Mouse (Mus musculus): ENCODE measurements around the gene Mrps34. TPM values are rescaled to one million over a fixed set of nuclear protein-coding genes. Genes with fewer than 3 reads are reported as not detected.

Mrps34 gene
- polyA plus RNA-seq (2017; shearing (Covaris generic)), result 100 to 1,000 TPM in 1 of 2 experiments, 10 to 100 TPM in 1; 86.5 to 135 TPM

GRCm38 (mm10) chr17:24894995-24895547 is at the start of gene Mrps34, which contains the start of gene Eme2:
Gene Mrps34, plus strand, starts transcription at chr17:24895116.
Gene Eme2, minus strand, starts transcription at chr17:24895087.

GRCm38 (mm10) chr17:24850065-24850772 is 44.7 kb upstream of the Mrps34 start, which contains the start of gene Fahd1:
Gene Fahd1, minus strand, starts transcription at chr17:24850364.

GRCm38 (mm10) chr17:24865776-24866175 is 29.1 kb upstream of the Mrps34 start, which contains the start of gene Igfals:
Gene Igfals, plus strand, starts transcription at chr17:24865997.

GRCm38 (mm10) chr17:24886134-24886931 is 8.6 kb upstream of the Mrps34 start, which contains the start of the genes Nubp2 and Spsb3:
Gene Nubp2, minus strand, starts transcription at chr17:24886349.
Gene Spsb3, plus strand, starts transcription at chr17:24886643.

GRCm38 (mm10) chr17:24896241-24896992 is 1.5 kb downstream of the Mrps34 start, which contains the start of gene Nme3:
Gene Nme3, plus strand, starts transcription at chr17:24896500.

GRCm38 (mm10) chr17:24936259-24937237 is 41.6 kb downstream of the Mrps34 start, which contains the start of gene Mapk8ip3:
Gene Mapk8ip3, minus strand, starts transcription at chr17:24936977.

Other genes starting within 250 kb of the Mrps34 start
- under 1 TPM in 1 of 2 experiments, not detected in 1; 0.45 TPM for gene Slc9a3r2, start 244.8 kb upstream of the Mrps34 start, polyA plus RNA-seq (2017; shearing (Covaris generic))
- gene Npw, start 236.7 kb upstream of the Mrps34 start, polyA plus RNA-seq (2017; shearing (Covaris generic)), result under 1 TPM in 1 of 2 experiments, not detected in 1; 0.35 TPM
- 10 to 100 TPM; 14.7 to 16.2 TPM for gene Zfp598, start 225.4 kb upstream of the Mrps34 start, polyA plus RNA-seq (2017; shearing (Covaris generic))
- gene Syngr3, start 205.2 kb upstream of the Mrps34 start, polyA plus RNA-seq (2017; shearing (Covaris generic)), result 1 to 10 TPM in 1 of 2 experiments, under 1 TPM in 1; 0.92 to 1.0 TPM
- 10 to 100 TPM; 34.1 to 41.6 TPM for gene Gfer, start 199.0 kb upstream of the Mrps34 start, polyA plus RNA-seq (2017; shearing (Covaris generic))
- gene Noxo1, start 198.9 kb upstream of the Mrps34 start, polyA plus RNA-seq (2017; shearing (Covaris generic)), result 1 to 10 TPM; 1.3 to 1.4 TPM
- 10 to 100 TPM; 50.5 to 56.8 TPM for gene Tbl3, start 187.5 kb upstream of the Mrps34 start, polyA plus RNA-seq (2017; shearing (Covaris generic))
- under 1 TPM; 0.18 to 0.50 TPM for gene Rnf151, start 177.1 kb upstream of the Mrps34 start, polyA plus RNA-seq (2017; shearing (Covaris generic))
- gene Rps2, start 177.0 kb upstream of the Mrps34 start, polyA plus RNA-seq (2017; shearing (Covaris generic)), result 1,000 to 10,000 TPM in 1 of 2 experiments, 100 to 1,000 TPM in 1; 636 to 1,022 TPM
- gene Ndufb10, start 170.6 kb upstream of the Mrps34 start, polyA plus RNA-seq (2017; shearing (Covaris generic)), result 100 to 1,000 TPM; 191 to 287 TPM
- under 1 TPM; 0.16 to 0.18 TPM for gene Rpl3l, start 167.3 kb upstream of the Mrps34 start, polyA plus RNA-seq (2017; shearing (Covaris generic))
- 10 to 100 TPM; 20.5 to 22.6 TPM for gene Msrb1, start 158.5 kb upstream of the Mrps34 start, polyA plus RNA-seq (2017; shearing (Covaris generic))
- gene Hs3st6, start 142.1 kb upstream of the Mrps34 start, polyA plus RNA-seq (2017; shearing (Covaris generic)), result not detected
- gene Meiob, start 90.8 kb upstream of the Mrps34 start, polyA plus RNA-seq (2017; shearing (Covaris generic)), result not detected
- gene Hagh, start 55.0 kb upstream of the Mrps34 start, polyA plus RNA-seq (2017; shearing (Covaris generic)), result 10 to 100 TPM; 31.4 to 43.7 TPM
- 1 to 10 TPM; 2.1 to 2.5 TPM for gene Fahd1, start 44.8 kb upstream of the Mrps34 start, polyA plus RNA-seq (2017; shearing (Covaris generic))
- gene Igfals, start 29.1 kb upstream of the Mrps34 start, polyA plus RNA-seq (2017; shearing (Covaris generic)), result not detected
- gene Nubp2, start 8.8 kb upstream of the Mrps34 start, polyA plus RNA-seq (2017; shearing (Covaris generic)), result 100 to 1,000 TPM; 110 to 137 TPM
- gene Spsb3, start 8.5 kb upstream of the Mrps34 start, polyA plus RNA-seq (2017; shearing (Covaris generic)), result 10 to 100 TPM; 55.8 to 76.0 TPM
- 10 to 100 TPM; 35.1 to 39.1 TPM for gene Eme2, start within 50 bp of the Mrps34 start, polyA plus RNA-seq (2017; shearing (Covaris generic))
- 10 to 100 TPM; 51.3 to 58.1 TPM for gene Nme3, start 1.4 kb downstream of the Mrps34 start, polyA plus RNA-seq (2017; shearing (Covaris generic))
- gene Mapk8ip3, start 41.9 kb downstream of the Mrps34 start, polyA plus RNA-seq (2017; shearing (Covaris generic)), result 10 to 100 TPM; 30.5 to 33.8 TPM
- 10 to 100 TPM; 29.2 to 35.8 TPM for gene Jpt2, start 65.6 kb downstream of the Mrps34 start, polyA plus RNA-seq (2017; shearing (Covaris generic))
- 10 to 100 TPM in 1 of 2 experiments, 1 to 10 TPM in 1; 7.4 to 11.0 TPM for gene Cramp1l, start 120.7 kb downstream of the Mrps34 start, polyA plus RNA-seq (2017; shearing (Covaris generic))
- 10 to 100 TPM; 13.6 to 14.1 TPM for gene Ift140, start 121.0 kb downstream of the Mrps34 start, polyA plus RNA-seq (2017; shearing (Covaris generic))
- 1 to 10 TPM in 1 of 2 experiments, under 1 TPM in 1; 0.91 to 1.0 TPM for gene Tmem204, start 188.5 kb downstream of the Mrps34 start, polyA plus RNA-seq (2017; shearing (Covaris generic))
- gene Telo2, start 220.9 kb downstream of the Mrps34 start, polyA plus RNA-seq (2017; shearing (Covaris generic)), result 10 to 100 TPM; 18.6 to 21.5 TPM
- gene Ptx4, start 225.6 kb downstream of the Mrps34 start, polyA plus RNA-seq (2017; shearing (Covaris generic)), result under 1 TPM in 1 of 2 experiments, not detected in 1; 0.33 TPM
- 10 to 100 TPM; 26.5 to 27.8 TPM for gene Clcn7, start 238.3 kb downstream of the Mrps34 start, polyA plus RNA-seq (2017; shearing (Covaris generic))